Mouse (Mus musculus): ENCODE measurements around the gene Pdpk1. TPM values are rescaled to one million over a fixed set of nuclear protein-coding genes. Genes with fewer than 3 reads are reported as not detected.
"Not testable (repeated sequence)": the region's sequence is repeated elsewhere in the genome, so short reads cannot be mapped to it uniquely, and the experiment has no call there.

The Pdpk1 gene
- total RNA-seq, 4 experiments from 2014 or later = 95.3 to 124 (median 108) TPM

GRCm38 (mm10) chr17:24127592-24127991 is 23.1 kb downstream of the Pdpk1 start:
- no peak for DNase-seq (ENCODE audit: low spot score in 2 of 2)

GRCm38 (mm10) chr17:24126801-24127200 is 23.9 kb downstream of the Pdpk1 start:
- DNase-seq (ENCODE audit: low spot score in 2 of 2) = no peak

- DNase-seq (ENCODE audit: low spot score in 2 of 2) = no peak
Observed at GRCm38 (mm10) chr17:24119446-24119845, 31.3 kb downstream of the Pdpk1 start.

- DNase-seq (ENCODE audit: low spot score in 2 of 2) = no peak
Observed at GRCm38 (mm10) chr17:24113031-24113430, 37.7 kb downstream of the Pdpk1 start.

- DNase-seq (ENCODE audit: low spot score in 2 of 2) = no peak
Observed at GRCm38 (mm10) chr17:24111256-24111655, 39.5 kb downstream of the Pdpk1 start.

GRCm38 (mm10) chr17:24108896-24109295 is 41.8 kb downstream of the Pdpk1 start:
- DNase-seq (ENCODE audit: low spot score in 2 of 2) = peak in 1 of 2 experiments; percentile 26

- no peak for DNase-seq (ENCODE audit: low spot score in 2 of 2)
Observed at GRCm38 (mm10) chr17:24105111-24105510, 45.6 kb downstream of the Pdpk1 start.

GRCm38 (mm10) chr17:24098354-24098753 is 52.4 kb downstream of the Pdpk1 start:
- DNase-seq (ENCODE audit: low spot score in 2 of 2) = no peak

GRCm38 (mm10) chr17:24090575-24090974 is 60.1 kb downstream of the Pdpk1 start:
- no peak for DNase-seq (ENCODE audit: low spot score in 2 of 2)

- not testable (repeated sequence) for DNase-seq (ENCODE audit: low spot score in 2 of 2)
Observed at GRCm38 (mm10) chr17:24086399-24086798, 64.3 kb downstream of the Pdpk1 start.

GRCm38 (mm10) chr17:24084593-24084992 is 66.1 kb downstream of the Pdpk1 start:
- no peak for DNase-seq (ENCODE audit: low spot score in 2 of 2)

GRCm38 (mm10) chr17:24077101-24077500 is 73.6 kb downstream of the Pdpk1 start:
- no peak for DNase-seq (ENCODE audit: low spot score in 2 of 2)

GRCm38 (mm10) chr17:24072919-24073696 is 77.6 kb downstream of the Pdpk1 start, which contains the start of gene Kctd5:
Gene Kctd5 (minus strand): TSS chr17:24073485.
- peak; percentile 92 to 97 for DNase-seq (ENCODE audit: low spot score in 2 of 2)

- no peak for DNase-seq (ENCODE audit: low spot score in 2 of 2)
Observed at GRCm38 (mm10) chr17:24069531-24069930, 81.2 kb downstream of the Pdpk1 start.

GRCm38 (mm10) chr17:24068271-24068670 is 82.5 kb downstream of the Pdpk1 start:
- DNase-seq (ENCODE audit: low spot score in 2 of 2) = peak; percentile 29 to 58

- no peak for DNase-seq (ENCODE audit: low spot score in 2 of 2)
Observed at GRCm38 (mm10) chr17:24062459-24063155, 88.1 kb downstream of the Pdpk1 start.

GRCm38 (mm10) chr17:24057730-24058245 is 92.9 kb downstream of the Pdpk1 start:
- no peak for DNase-seq (ENCODE audit: low spot score in 2 of 2)

GRCm38 (mm10) chr17:24056636-24057625 is 93.8 kb downstream of the Pdpk1 start:
- no peak for DNase-seq (ENCODE audit: low spot score in 2 of 2)

- DNase-seq (ENCODE audit: low spot score in 2 of 2) = no peak
Observed at GRCm38 (mm10) chr17:24049008-24049407, 101.7 kb downstream of the Pdpk1 start.

GRCm38 (mm10) chr17:24048053-24048452 is 102.7 kb downstream of the Pdpk1 start:
- DNase-seq (ENCODE audit: low spot score in 2 of 2) = no peak

- DNase-seq (ENCODE audit: low spot score in 2 of 2) = no peak
Observed at GRCm38 (mm10) chr17:24046026-24046425, 104.7 kb downstream of the Pdpk1 start.

Measured in layer of hippocampus, adult 8-10 months (tissue).